Mouse (Mus musculus) megakaryocyte, embryonic 14.5 days (primary cell): ENCODE measurements around the gene BC051142.

Source experiments
- FLI1 ChIP-seq: IDR thresholded peaks from 2 replicates; pipeline ENCODE4 v1.6.1; 2012; ENCODE audit warnings: low read length, inconsistent platforms, mixed read lengths
- GATA1 ChIP-seq: IDR thresholded peaks from 3 replicates; pipeline ENCODE4 v1.6.1; 2012; ENCODE audit warnings: mixed read lengths, low read length, inconsistent platforms, borderline replicate concordance

DNA sequence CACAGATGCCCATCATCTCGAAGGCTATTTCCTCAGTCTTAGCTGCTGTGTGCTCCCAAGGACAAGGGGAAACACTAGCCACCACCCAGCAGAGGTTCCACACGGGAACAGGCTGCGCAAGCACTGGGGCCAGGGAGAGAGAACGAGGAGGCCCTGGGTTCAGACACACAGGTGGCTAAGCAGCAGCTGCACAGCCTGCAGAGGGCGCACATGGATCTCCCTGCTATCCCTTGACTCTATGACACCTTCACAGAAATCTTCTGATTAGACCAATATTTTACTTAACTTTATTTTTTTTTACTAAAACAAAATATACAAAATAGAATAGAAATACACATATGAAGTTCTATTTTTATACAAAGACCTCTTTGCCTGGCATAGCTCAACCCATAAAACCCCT, 1.3 kb upstream of the BC051142 start:
- TF ChIP-seq GATA1 (no peak), FLI1 (no peak)
